Mouse (Mus musculus) kidney, postnatal 25 days (tissue): ENCODE results near the gene Fchsd2.

Experiments used
- DNase-seq, 2 experiments: peaks; one replicate each; pipeline ENCODE4 v3.0.0; 2021; ENCODE audit warnings: mixed read lengths in 2 of 2

The Fchsd2 gene

DNA sequence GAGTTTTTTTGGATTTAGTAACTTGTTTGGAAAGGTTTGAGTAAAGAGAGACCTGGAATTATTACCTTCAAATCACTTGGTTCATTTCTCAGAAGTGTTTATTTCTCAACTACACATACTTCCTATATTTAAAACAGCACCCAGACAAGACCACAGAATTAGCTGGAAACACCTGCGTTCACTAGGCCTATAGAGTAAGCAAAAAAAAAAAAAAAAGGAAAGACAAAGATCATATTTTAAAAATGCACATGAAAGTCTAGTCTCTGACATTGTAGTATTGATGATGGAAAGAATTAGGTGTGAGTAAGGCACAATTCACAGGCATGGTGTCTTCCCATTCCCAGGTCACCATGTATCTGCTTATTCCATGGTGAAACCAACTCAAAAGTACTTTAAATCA, 118.2 kb downstream of the Fchsd2 start:
- no peak for DNase-seq

DNA sequence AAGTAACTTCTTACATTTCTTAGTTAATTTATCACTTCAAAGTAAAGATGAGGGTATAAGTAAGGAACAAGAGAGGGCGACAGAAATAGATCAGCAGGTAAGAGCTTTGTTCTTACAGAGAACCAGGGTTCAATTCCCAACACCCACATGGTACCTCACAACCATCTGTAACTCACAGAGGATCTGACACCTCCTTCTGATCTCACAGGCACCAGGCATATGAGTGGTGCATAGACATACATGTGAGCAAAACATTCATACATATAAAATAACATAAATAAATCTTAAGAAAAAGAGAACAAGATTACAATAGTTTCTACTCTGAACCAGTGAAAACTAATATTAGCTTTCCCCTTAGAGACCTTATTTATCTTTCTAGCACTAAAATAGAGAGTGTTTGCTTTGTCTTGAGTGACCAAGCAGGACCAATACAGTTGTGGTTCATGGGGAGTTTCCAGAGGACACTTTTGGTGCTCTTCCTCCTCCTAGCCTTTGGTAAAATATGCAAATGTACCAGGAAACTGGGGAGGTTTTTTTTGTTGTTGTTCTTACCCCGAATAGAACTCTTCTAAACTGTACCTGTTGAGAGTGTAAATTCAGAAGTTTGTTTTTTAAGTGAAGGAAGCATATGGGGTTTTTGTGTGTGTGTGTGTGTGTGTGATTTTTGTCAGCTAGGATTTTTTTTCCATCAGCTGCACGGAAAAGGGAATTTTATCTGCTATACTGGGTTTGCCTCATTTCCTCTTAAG, 121.0 kb downstream of the Fchsd2 start:
- no peak for DNase-seq

DNA sequence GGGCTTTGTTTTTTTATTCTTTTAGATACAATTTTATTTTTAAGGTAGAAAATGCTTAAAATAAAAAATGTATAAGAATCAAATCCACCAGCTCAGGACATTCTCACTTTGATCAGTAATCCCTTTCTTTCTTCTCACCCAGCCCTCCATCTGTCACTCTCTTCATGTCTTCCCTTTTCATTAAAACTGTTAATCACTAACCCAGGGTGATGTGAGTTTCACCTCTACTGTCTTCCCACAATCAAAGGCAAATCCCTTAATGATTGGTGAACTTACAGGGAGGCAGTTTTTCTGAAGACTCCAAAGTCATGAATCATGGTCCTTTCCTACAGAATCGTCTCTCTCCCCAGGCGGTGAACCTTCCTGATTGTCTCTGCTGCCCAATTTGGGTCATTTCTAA, 124.1 kb downstream of the Fchsd2 start:
- no peak for DNase-seq

DNA sequence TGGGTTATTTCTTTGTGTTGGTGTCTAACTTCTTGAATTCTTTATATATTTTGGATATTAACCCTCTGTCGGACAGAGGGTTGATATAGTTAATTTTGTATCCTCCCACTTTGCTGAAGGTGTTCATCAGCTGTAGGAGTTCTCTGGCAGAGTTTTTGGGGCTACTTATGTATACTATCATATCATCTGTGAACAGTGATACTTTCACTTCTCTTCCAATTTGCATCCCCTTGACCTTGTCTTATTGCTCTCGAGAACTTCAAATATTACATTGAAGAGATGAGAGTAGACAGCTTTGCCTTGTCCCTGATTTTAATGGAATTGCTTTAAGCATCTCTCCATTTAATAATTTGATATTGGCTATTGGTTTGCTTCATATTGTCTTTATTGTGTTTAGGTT, 130.8 kb downstream of the Fchsd2 start:
- DNase-seq: no peak

DNA sequence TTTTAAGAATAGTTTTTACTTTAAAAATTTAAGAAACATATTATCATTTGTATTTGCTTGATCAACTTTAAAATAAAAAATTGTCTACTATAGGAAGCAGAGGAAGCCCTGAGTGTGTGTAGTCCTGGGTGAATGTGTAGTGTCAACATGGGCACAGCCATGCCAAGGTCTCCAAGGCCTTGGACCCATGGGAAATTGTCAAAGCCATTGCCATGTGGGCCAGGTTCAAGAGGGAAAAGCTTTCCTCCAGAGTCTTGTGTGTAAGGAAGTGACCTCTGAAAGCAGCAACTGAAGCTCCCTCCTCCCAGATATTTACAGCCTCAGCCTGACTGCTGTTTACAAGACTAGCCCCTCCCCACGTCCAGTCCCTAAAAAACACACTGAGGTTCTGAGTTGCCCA, 136.7 kb downstream of the Fchsd2 start:
- DNase-seq: no peak

DNA sequence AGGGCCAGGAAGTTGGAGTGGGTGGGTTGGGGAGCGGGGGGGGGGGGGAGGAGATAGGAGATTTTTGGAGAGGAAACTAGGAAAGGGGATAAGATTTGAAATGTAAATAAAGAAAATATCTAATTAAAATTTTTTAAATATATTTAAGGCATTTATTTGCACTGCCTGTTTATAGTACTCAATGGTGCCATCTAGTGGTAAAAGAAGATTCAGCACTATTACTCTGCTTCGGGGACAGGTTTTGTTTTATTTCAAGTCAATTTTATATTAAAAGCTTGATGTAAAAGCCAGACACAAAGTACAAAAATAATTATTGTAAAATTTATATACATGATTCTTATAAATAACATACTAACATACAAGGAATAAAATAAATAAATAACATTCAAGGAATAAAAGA, 138.8 kb downstream of the Fchsd2 start:
- DNase-seq: no peak

DNA sequence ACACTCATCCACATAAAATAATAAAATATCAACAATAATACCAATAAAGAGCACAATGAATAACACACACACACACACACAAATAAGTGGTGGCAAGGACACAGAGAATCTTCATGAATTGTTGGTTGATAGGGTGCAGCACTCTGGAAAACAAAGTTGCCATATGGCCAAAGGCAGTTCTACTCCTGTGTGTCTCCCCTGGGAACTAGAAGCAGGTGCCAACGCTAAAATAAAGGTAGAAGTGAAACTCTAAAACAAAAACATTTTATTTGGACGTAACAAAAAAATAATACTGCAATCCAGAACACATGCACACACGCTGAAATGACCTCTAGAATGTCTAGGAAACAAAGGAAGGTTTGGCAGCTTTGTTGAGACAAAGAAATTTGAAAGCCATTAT, 140.1 kb downstream of the Fchsd2 start:
- DNase-seq: no peak

DNA sequence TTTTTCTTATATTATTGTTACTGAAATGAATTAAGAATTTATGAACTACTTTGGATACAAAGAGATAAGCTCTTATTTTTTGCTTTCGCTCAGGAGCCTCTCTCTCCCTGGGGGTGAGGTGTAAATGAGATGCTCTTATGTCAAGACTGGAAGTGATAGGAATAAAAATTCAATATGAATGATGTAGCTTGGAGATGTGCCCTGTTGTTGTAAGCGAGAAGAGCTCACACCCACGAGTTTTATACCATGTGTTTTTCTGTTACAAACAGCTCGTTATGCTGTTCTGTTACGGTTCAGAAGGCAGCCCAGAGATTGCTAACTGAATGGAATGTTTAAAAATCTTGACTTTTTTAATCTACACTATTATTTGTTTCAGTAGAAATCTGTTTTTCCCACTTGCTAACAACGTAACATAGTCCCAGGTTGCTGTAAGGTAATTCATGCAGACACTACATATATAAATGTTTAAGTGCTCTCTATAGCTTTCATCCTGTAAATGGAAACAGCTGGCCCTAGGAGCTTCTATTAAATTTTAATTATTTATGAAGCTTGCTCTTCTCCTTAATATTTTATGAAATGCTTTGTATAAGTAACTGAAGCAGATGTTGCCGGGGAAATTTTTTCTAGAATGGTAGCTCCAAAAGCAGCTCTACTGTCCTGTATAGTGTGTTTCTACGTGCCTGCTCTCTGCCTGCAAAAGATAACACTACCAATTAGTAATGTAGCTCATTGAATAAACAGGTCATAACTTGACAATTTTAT, 144.2 kb downstream of the Fchsd2 start:
- DNase-seq: no peak

DNA sequence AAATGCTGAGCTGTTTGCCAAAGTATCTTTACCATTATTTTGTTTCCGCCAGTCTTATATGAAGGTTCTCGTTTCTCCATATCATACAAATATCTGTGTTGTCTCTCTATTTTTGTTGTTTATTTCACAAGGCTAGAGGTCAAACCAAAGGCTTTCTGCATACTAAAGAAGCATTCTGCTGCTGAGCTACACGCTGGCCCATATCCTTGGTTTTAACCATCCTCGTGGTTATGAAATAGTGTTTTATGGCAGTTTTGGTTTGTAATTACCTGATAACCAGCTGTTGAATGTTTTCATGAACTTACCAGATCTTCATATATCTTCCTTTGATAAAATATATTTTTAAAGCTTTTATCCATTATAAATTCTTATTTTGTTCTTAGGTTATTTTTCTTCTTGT, 156.1 kb downstream of the Fchsd2 start:
- DNase-seq: no peak

DNA sequence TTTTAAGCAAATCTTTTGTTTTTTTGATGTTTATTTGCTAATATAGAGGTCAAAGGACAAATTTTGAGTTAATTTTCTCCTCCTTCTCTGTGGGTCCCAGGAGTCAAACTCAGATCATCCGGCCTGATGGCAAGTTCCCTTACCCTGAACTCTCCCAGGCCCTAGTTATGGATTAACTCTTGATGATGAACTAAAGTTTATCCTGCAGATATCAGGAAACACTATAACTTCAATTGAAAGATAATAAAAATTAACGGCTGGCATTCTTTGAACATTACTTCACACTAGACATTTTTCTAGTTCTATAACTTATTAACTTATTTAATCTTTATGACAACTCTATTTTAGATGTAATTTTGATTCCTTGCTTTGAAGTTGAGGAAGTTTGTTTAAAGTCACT, 156.5 kb downstream of the Fchsd2 start:
- no peak for DNase-seq

DNA sequence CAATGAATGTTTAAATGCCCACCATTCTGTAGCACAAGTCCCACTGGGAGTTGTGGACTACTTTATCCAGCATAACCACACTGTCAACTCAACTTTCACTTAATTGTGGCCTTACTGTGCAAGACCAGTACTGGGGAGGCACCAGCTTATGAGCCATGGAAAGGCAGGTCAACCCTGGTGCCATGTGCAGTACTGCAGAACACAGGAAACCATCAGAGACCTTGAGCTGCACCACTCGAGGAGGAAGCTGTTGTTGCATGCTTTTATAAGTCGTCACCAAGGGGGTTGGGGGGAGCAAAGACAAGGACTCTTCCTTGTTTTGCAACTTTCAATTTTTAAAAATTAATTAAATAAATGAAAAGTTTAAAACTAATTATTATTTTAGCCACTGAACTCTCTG, 160.4 kb downstream of the Fchsd2 start:
- DNase-seq: no peak

DNA sequence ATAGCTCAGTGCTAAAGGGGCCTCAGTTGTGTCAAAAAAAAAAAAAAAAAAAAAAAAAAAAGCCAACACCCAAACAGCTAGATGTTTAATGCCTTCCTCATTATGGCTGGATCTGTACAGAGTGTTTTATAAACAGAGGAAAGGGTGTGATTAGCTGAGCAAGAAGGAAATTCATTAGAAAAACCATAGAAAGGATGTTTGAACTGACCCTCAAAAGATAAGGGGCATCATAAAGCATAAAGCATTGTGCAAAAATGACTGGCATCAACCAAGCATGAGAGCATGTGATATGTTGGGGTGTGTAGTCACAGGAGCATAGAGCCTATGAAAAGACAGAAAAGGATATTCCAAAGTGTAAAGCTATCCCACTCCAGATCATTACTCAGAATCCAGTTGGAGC, 165.8 kb downstream of the Fchsd2 start:
- no peak for DNase-seq

DNA sequence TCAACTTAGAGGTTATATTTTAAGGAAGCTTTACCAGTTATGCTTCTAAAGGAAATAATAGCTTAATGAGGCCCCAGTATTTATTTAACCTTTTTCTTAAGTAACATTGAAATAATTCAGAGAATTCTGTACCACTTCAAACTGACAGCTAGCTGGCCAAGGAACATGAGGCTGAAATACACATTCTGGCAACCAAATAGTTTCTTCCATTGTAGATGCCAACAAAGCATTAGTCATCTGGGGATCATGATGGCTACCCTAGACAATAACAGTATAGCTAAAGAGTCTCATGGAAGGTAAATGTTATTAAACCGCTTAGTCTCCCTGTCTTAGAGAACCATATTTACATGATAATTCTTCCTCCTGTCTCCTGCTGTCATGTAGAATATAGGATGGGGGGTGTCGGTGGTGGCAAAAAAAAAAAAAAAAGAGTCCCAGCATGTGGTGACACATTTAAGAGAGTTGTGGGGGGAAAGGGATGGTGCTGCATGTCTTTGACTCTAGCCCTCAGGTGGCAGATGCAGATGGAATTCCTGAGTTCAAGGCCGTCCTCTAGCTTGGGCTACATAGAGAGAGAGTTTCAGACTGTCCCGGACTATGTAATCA, 169.4 kb downstream of the Fchsd2 start:
- no peak for DNase-seq

DNA sequence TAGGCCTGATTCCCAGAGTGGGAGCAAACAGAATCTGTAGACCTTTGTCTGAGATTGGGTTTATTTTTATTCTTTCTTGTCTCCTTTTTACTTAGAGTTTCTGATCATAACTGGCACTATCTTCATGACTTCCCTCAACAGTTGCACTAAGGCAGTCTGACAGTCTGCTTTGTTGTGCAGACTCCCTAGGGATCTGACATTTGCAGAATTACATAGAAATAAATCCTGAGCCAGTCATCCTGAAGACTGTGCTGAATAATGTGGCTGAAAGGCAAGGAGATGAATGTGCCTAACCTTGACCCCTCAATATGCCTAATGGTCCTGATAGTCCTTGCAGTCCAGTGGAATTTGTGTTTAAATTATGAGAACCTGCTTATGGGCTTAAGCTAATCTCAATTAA, 170.8 kb downstream of the Fchsd2 start:
- DNase-seq: no peak

DNA sequence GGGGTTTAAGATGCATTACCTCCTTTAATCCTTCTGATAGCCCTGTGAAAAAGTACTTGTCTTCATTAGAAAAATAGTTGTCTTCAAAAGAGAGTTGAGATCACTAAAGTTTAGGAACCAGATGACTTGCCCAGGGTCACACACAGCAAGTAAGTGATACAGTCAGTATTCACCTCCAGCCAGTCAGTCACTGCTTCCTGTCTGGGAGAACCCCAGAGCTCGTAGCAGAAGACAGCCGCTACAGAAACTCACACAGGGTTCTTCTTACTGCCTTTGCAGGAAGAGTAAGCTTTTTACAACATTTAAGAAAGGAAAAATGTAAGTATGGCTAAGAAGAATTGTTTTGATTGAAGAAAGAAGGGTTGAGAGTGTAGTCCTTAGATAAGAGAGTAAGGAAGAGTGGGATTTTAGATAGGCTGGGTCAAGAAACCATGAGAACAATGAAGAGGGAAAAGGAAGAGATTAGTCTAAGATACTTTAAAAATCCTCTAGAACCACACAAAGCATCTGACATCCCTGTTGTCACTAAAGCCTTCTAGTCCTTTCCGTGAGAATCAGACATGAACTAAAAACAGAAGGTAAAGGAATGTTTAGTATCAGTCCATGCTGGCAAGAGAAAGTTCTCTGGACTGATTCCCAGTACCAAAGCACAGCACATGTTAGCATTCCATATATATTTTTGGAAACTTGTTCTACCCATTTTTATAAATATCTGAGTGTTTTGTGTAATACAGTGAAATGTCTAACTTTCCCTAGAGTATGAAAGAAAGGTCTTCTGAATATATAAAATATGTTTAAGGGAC, 175.0 kb downstream of the Fchsd2 start:
- DNase-seq: no peak

DNA sequence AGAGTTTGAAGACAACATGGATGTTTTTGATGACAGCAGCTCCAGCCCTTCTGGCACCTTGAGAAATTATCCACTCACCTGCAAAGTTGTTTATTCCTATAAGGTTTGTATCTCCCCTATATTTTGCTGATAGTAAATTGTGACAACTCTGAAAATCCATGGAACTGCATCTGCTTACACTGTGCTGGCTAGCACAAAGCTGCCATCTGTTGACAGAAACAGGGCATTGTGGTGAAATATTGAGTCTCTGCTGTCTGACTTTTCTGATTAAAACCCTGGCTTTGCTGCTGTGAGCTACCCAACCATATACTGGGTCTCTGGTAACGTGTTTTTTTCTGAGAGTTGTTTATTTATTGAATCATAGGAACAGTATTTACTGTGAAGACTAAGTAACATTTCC, 178.9 kb downstream of the Fchsd2 start:
- DNase-seq: no peak

DNA sequence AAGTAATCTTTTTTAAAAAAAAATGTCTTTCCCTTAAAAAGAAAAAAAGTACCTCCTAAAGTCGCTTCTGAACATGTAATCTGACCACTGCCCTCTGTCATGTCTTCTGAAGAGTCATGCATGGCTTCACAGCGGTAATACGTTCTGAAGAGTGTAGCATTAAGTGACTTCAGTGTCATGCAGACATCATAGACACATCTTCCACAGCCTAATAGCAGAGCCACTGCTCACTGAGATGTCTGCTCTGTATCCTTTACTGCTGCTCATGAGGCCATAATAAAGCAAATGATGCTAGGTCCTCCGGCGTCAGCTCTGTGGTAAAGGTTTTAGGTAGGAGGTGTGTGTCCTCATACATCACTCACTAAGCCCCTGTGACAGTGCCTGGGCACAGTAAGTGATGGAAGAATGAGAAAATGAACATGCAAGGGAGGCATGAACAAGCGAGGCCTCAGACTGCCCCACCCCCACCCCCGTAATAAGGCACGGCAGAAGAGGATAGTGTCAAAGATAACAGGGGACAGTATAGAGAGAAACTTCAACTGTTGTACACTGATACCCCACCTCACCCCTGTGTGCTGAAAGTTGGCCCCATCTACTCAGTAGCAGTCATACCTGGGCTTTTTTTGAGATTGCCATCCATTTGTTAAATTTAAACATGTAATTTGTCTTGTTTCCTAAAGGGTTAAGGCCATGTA, 179.9 kb downstream of the Fchsd2 start:
- no peak for DNase-seq

DNA sequence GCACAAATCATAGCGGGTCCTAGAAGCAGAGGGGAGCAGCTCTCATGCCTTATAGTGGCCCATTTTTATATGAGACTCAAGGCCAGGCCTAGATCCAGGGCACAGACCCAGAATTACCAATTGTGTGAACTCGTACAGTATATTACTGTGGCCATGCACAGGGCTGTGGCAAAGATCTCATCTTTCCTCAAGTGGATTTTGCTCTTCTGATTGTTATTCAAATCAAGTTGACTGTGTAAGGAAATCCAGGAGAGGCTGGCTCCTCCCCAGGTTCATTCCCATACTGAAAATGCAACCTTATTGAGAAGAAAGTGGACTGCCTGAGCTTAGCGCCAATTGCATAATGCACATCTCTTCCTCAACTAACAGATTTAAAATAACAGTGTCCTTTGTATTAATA, 190.1 kb downstream of the Fchsd2 start:
- no peak for DNase-seq

DNA sequence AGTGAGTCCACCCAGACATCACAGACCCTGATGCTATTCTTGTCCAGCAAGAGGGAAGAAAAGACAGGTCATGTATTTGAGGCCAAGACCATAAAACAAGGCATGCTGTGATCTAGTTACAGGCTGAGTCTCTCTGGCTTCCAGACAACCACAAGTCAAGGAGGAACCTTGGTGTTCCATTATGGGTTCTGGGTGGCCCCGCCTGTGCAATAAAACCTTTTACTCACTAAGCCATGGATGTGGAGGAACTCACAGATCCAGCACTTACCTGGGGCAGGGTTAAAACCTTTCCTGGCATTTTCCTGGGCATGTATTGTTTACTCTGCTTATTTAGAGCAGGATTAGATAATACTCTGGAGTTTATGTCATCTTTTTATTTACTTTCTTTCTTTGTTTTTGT, 191.8 kb downstream of the Fchsd2 start:
- no peak for DNase-seq

DNA sequence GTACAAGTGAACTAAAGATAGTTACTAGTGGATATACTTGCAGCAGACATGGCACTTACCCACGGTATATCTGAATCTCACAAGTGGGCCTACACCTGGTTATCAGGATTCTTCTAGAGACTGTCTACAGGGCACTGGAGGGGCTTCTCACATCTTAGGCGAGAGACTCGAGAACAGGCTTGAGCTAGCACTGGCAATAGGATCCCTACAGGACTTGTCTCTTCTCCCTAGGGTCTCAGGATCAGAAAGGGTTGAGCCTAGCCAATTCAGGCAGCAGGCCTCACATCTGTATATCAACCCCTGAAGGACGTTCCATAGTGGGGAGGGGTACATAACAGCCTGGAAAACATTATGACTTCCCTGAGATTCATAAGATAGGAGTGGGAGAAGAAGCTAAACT, 194.2 kb downstream of the Fchsd2 start:
- DNase-seq: no peak

DNA sequence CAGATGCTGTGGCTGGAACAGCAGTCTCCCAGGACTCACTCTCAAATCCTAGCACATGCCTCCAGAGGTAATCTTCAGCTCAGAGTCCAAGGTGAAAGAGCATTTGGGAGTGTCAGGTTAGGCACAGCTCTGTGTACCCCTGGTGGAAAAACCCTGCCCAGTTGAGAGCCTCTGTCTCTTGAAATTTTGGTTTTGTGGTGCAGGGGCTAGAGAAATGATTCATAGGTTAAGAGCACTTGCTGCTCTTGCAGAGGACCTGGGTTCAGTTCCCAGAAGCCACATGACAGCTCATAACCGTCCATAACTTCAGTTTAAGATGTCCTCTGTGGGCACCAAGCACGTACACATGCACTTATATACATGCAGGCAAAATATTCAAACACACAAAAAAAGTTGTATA, 195.2 kb downstream of the Fchsd2 start:
- DNase-seq: no peak

DNA sequence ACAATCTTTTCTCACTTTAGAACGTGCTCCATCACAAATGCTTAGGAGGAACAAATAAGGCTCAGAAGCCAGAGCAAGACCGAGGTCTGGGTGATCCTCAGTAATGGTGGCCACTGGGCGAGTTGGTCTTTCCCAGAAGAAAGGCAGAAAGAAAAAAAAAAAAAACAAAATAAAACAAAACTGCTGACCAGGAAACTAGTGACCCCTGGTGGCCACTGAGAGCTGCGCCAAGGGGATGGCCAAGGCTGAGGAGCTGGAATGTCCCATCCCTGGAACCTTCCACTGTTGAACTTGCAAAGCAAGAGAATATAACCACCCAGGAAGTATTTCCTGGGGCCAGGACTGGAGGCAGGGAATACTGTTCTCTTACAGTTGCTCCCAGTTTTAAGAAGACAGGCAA, 195.8 kb downstream of the Fchsd2 start:
- DNase-seq: peak; percentile 71 to 75

DNA sequence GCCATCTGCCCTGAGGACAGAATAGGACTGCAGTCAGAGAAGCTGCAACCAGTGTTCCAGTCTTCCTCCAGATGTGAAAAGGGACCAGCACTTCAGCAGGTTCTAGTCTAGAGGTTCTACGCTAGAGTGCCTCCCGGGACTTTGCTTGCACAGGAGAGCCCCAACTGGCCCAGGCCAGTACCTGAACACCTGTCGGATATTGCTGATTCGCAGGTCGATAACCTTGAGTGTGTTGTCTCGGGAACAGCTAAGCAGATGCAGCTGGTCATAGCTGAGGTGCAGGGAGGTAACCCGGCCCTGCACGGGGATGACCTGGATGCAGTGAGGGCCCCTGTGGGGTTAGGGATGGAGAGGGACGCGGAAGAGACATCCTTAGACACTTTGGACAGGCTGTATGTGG, 197.7 kb downstream of the Fchsd2 start:
- no peak for DNase-seq
